Mouse (Mus musculus) forebrain, embryonic 14.5 days (tissue): Measurements from ENCODE around the gene Bcl7b. TPM values are rescaled to one million over a fixed set of nuclear protein-coding genes. Genes with fewer than 3 reads are reported as not detected.
A peak's percentile ranks its signal among the peaks of the same experiment; 100 is the strongest.

ENCODE experiments used
- ATAC-seq: fragments of 200-750 bp; cut with Nextera tagmentation; 2 replicates; pipeline ENCODE4 v1.8.0; 2017; ENCODE audit warnings: mild to moderate bottlenecking, moderate library complexity
- DNase-seq: peaks from one replicate; pipeline ENCODE4 v3.0.0-alpha.2; 2015; ENCODE audit warnings: low spot score
- H3K27ac ChIP-seq: fragments of 300-500 bp; sonication (generic); 2 replicates; pipeline ENCODE4 v1.5.1; 2014; ENCODE audit warnings: low read depth, mild to moderate bottlenecking, control low read depth, low read length, moderate library complexity
- H3K27me3 ChIP-seq: fragments of 300-500 bp; sonication (generic); replicated peaks from 2 replicates; pipeline ENCODE4 v1.6.1; 2014; ENCODE audit warnings: low read length, control low read depth, mixed read lengths; ENCODE audit not compliant: control insufficient read depth, insufficient read depth
- H3K36me3 ChIP-seq: fragments of 300-500 bp; sonication (generic); 2 replicates; pipeline ENCODE4 v1.6.1; 2014; ENCODE audit warnings: low read length, control low read depth; ENCODE audit not compliant: control insufficient read depth, insufficient read depth
- H3K4me1 ChIP-seq: fragments of 300-500 bp; sonication (generic); 2 replicates; pipeline ENCODE4 v1.6.1; 2014; ENCODE audit warnings: antibody characterized with exemption, low read length, control low read depth; ENCODE audit not compliant: control insufficient read depth, insufficient read depth
- H3K4me2 ChIP-seq: fragments of 300-500 bp; sonication (generic); 2 replicates; pipeline ENCODE4 v1.6.1; 2014; ENCODE audit warnings: mild to moderate bottlenecking, control low read depth, low read length
- H3K4me3 ChIP-seq: fragments of 300-500 bp; sonication (generic); 2 replicates; pipeline ENCODE4 v1.5.1; 2014; ENCODE audit warnings: low read depth, low read length, control low read depth
- H3K9ac ChIP-seq: fragments of 300-500 bp; sonication (generic); 2 replicates; pipeline ENCODE4 v1.6.1; 2014; ENCODE audit warnings: mild to moderate bottlenecking, low read length, control low read depth, moderate library complexity
- H3K9me3 ChIP-seq: fragments of 300-500 bp; sonication (generic); replicated peaks from 2 replicates; pipeline ENCODE4 v1.6.1; 2016; ENCODE audit warnings: low read length, control low read depth, mixed read lengths; ENCODE audit not compliant: control insufficient read depth
- WGBS: fragments of 180-500 bp; shearing (Covaris S2); extraction: QIAGEN DNeasy Blood & Tissue Kit; methylation state at CpG from one replicate; pipeline ENCODE4 v1.1.7; 2014; 5-methylcytosine and 5-hydroxymethylcytosine counted together
- polyA plus RNA-seq: library from polyadenylated mRNA; unstranded; fragments of >200 nt; fragmentation: Nextera tagmentation; extraction: Ambion mirVana; gene quantifications from 2 replicates; pipeline ENCODE4 v1.2.1, GENCODE M21; 2014

Gene Bcl7b
- polyA plus RNA-seq, 1 experiment from 2014 or later = 47.4 TPM

GRCm38 (mm10) chr5:135186621-135187348 is 18.7 kb downstream of the Bcl7b start, which contains the start of gene Baz1b:
Gene Baz1b, plus strand, starts transcription at chr5:135187264.
- Histone ChIP-seq H3K36me3 (peaks cover 19% of the 10 kb centered on the region), H3K4me3 (peak within 1 kb of the TSS; percentile 98), H3K4me1 (peaks cover 18% of the 10 kb centered on the region), H3K27ac (peak within 1 kb of the TSS; percentile 95), H3K9me3 (no peaks in the 10 kb centered on the region), H3K9ac (peak within 1 kb of the TSS; percentile 97), H3K4me2 (peak within 1 kb of the TSS; percentile 71), H3K27me3 (no peaks in the 10 kb centered on the region)
- under 1% methylated on average over 57 of the region's 57 CpGs for WGBS
- ATAC-seq (peak; percentile 97), DNase-seq (peak; percentile 99)

GRCm38 (mm10) chr5:135187349-135188213 is 19.5 kb downstream of the Bcl7b start:
- peak overlapping the region; percentile 71 for H3K4me2 ChIP-seq
- ATAC-seq (peak; percentile 64), DNase-seq (peak; percentile 41)
- H3K4me3 ChIP-seq = peak overlapping the region; percentile 98
- WGBS = under 1% methylated on average over 99 of the region's 102 CpGs
- H3K27ac ChIP-seq = peak overlapping the region; percentile 95
- peaks cover 14% of the 10 kb centered on the region for H3K36me3 ChIP-seq
- H3K27me3 ChIP-seq = no peaks in the 10 kb centered on the region
- H3K4me1 ChIP-seq = peaks cover 18% of the 10 kb centered on the region
- H3K9me3 ChIP-seq = no peaks in the 10 kb centered on the region
- H3K9ac ChIP-seq = peak overlapping the region; percentile 97

GRCm38 (mm10) chr5:135188214-135188554 is 20.1 kb downstream of the Bcl7b start:
- peaks cover 18% of the 10 kb centered on the region for H3K4me1 ChIP-seq
- H3K4me3 ChIP-seq = peak overlapping the region; percentile 98
- H3K4me2 ChIP-seq = peak overlapping the region; percentile 71
- peaks cover 14% of the 10 kb centered on the region; the same call in 1 of the 2 replicates for H3K36me3 ChIP-seq
- no peaks in the 10 kb centered on the region for H3K9me3 ChIP-seq
- peak overlapping the region; percentile 97 for H3K9ac ChIP-seq
- DNase-seq = no peak
- ATAC-seq = no peak
- H3K27me3 ChIP-seq = no peaks in the 10 kb centered on the region
- WGBS = under 1% methylated on average over 8 of the region's 8 CpGs
- peak overlapping the region; percentile 95; the same call in 1 of the 2 replicates for H3K27ac ChIP-seq

GRCm38 (mm10) chr5:135189281-135190022 is 21.4 kb downstream of the Bcl7b start:
- Histone ChIP-seq H3K27me3 (no peaks in the 10 kb centered on the region), H3K36me3 (peaks cover 17% of the 10 kb centered on the region; the same call in 1 of the 2 replicates), H3K4me1 (peaks cover 18% of the 10 kb centered on the region), H3K9me3 (no peaks in the 10 kb centered on the region), H3K9ac (peak overlapping the region; percentile 97), H3K4me3 (peak overlapping the region; percentile 98), H3K27ac (no peak overlapping the region), H3K4me2 (peak overlapping the region; percentile 71)
- ATAC-seq (no peak), DNase-seq (no peak)
- WGBS = 75% methylated on average over 2 of the region's 2 CpGs

GRCm38 (mm10) chr5:135191620-135192019 is 23.5 kb downstream of the Bcl7b start:
- Histone ChIP-seq H3K4me2 (no peak overlapping the region), H3K36me3 (peaks cover 28% of the 10 kb centered on the region), H3K27me3 (no peaks in the 10 kb centered on the region), H3K9ac (no peak overlapping the region), H3K27ac (no peak overlapping the region), H3K9me3 (no peaks in the 10 kb centered on the region), H3K4me1 (peaks cover 16% of the 10 kb centered on the region), H3K4me3 (no peak overlapping the region)
- peak; percentile 86 for DNase-seq
- WGBS = 20% methylated on average over 2 of the region's 2 CpGs
- no peak for ATAC-seq

GRCm38 (mm10) chr5:135192431-135192830 is 24.3 kb downstream of the Bcl7b start:
- no peaks in the 10 kb centered on the region for H3K9me3 ChIP-seq
- no peak overlapping the region for H3K4me3 ChIP-seq
- H3K36me3 ChIP-seq = peaks cover 29% of the 10 kb centered on the region
- H3K27me3 ChIP-seq = no peaks in the 10 kb centered on the region
- WGBS = 88% methylated on average over 1 of the region's 1 CpGs
- H3K9ac ChIP-seq = no peak overlapping the region
- peaks cover 16% of the 10 kb centered on the region for H3K4me1 ChIP-seq
- no peak for DNase-seq
- no peak overlapping the region for H3K4me2 ChIP-seq
- no peak for ATAC-seq
- no peak overlapping the region for H3K27ac ChIP-seq

- Histone ChIP-seq H3K9ac (no peak overlapping the region), H3K27ac (no peak overlapping the region), H3K36me3 (peaks cover 55% of the 10 kb centered on the region), H3K9me3 (no peaks in the 10 kb centered on the region), H3K4me2 (no peak overlapping the region), H3K27me3 (no peaks in the 10 kb centered on the region), H3K4me3 (no peak overlapping the region), H3K4me1 (no peaks in the 10 kb centered on the region)
- 80% methylated on average over 6 of the region's 6 CpGs for whole genome bisulfite sequencing
- no peak for ATAC-seq
- no peak for DNase-seq
Measured at GRCm38 (mm10) chr5:135196367-135196766, 28.3 kb downstream of the Bcl7b start.

- no peak overlapping the region for H3K27ac ChIP-seq
- H3K36me3 ChIP-seq = peaks cover 80% of the 10 kb centered on the region
- DNase-seq (no peak), ATAC-seq (no peak)
- no peaks in the 10 kb centered on the region for H3K4me1 ChIP-seq
- H3K27me3 ChIP-seq = no peaks in the 10 kb centered on the region
- no peaks in the 10 kb centered on the region for H3K9me3 ChIP-seq
- 93% methylated on average over 3 of the region's 3 CpGs for WGBS
- H3K9ac ChIP-seq = no peak overlapping the region
- H3K4me2 ChIP-seq = no peak overlapping the region
- H3K4me3 ChIP-seq = no peak overlapping the region
Measured at GRCm38 (mm10) chr5:135202763-135203162, 34.7 kb downstream of the Bcl7b start.
